10 mouse cellular contexts compared by ENCODE assay signal in genomic region chr1:187282804-187283203, GRCm38 (mm10).
DNase-seq lines count a peak whose midpoint lies in the region; ATAC-seq and TF ChIP-seq lines count a peak whose summit lies in the region.
"Had no signal": no experiment of that assay in that cellular context is flagged by ENCODE, and none has a peak within 500 bp of the region (broad histone marks: within the 10 kb centered on the region; RNA-seq: fewer than 3 reads in every experiment).

No protein-coding gene starts in this region.

- H3K36me3 ChIP-seq in hindbrain, embryonic 13.5 days, result no peaks in the 10 kb centered on the region
- H3K36me3 ChIP-seq in hindbrain, embryonic 11.5 days (ENCODE audit: control insufficient read depth, insufficient read depth, low read length), result no peaks in the 10 kb centered on the region
- no peaks in the 10 kb centered on the region for H3K36me3 ChIP-seq in hindbrain, postnatal 0 days (ENCODE audit: insufficient read depth, low read length)
- H3K36me3 ChIP-seq: lung, embryonic 15.5 days had no signal

- DNase-seq in hindbrain, embryonic 11.5 days (ENCODE audit: low spot score), result no peak
- peak; percentile 67 for DNase-seq in 416B (ENCODE audit: low read depth)
- peak; percentile 62 for DNase-seq in brain, embryonic 14.5 days (ENCODE audit: low read depth)
- peak; percentile 56 for DNase-seq in hindbrain, postnatal 0 days (ENCODE audit: low spot score)
- no peak for DNase-seq in thymus, postnatal 36 days
- DNase-seq: adrenal gland, postnatal 36 days; kidney, postnatal 10 days had no signal

- no peak overlapping the region for H3K9ac ChIP-seq in hindbrain, embryonic 13.5 days
- no peak overlapping the region for H3K9ac ChIP-seq in hindbrain, embryonic 11.5 days (ENCODE audit: low read depth, low read length)
- no peak overlapping the region for H3K9ac ChIP-seq in hindbrain, postnatal 0 days (replicated peaks; ENCODE audit: low read length)
- H3K9ac ChIP-seq: lung, embryonic 15.5 days had no signal

- no peak overlapping the region for H3K4me2 ChIP-seq in hindbrain, embryonic 13.5 days
- H3K4me2 ChIP-seq in hindbrain, embryonic 11.5 days (replicated peaks; ENCODE audit: low read depth, low read length), result no peak overlapping the region
- H3K4me2 ChIP-seq in hindbrain, postnatal 0 days (ENCODE audit: low read depth, low read length), result no peak overlapping the region
- H3K4me2 ChIP-seq: lung, embryonic 15.5 days had no signal

- no peak for TF ChIP-seq CTCF in brain, embryonic 14.5 days (IDR thresholded peaks at IDR 0.05; ENCODE audit: borderline replicate concordance, extremely low read depth, insufficient read depth, insufficient read length)
- no peak for TF ChIP-seq CTCF in hindbrain, postnatal 0 days (IDR thresholded peaks at IDR 0.05; ENCODE audit: low read depth)

- ATAC-seq in hindbrain, embryonic 13.5 days (ENCODE audit: low FRiP score), result peak; percentile 43; the same call in 1 of the 2 replicates
- ATAC-seq in hindbrain, embryonic 11.5 days (ENCODE audit: low FRiP score), result no peak
- peak; percentile 68 for ATAC-seq in hindbrain, postnatal 0 days
- no peak for ATAC-seq in megakaryocyte, adult 5-6 weeks (ENCODE audit: poor library complexity, severe bottlenecking)

- H3K4me3 ChIP-seq in hindbrain, embryonic 13.5 days, result no peak overlapping the region
- no peak overlapping the region for H3K4me3 ChIP-seq in hindbrain, embryonic 11.5 days (ENCODE audit: low read depth, low read length)
- no peak overlapping the region for H3K4me3 ChIP-seq in hindbrain, postnatal 0 days (ENCODE audit: low read length)
- H3K4me3 ChIP-seq: lung, embryonic 15.5 days had no signal

- H3K9me3 ChIP-seq in hindbrain, embryonic 13.5 days, result no peaks in the 10 kb centered on the region
- H3K9me3 ChIP-seq in hindbrain, embryonic 11.5 days (ENCODE audit: control insufficient read depth, low read length), result no peaks in the 10 kb centered on the region
- no peaks in the 10 kb centered on the region for H3K9me3 ChIP-seq in hindbrain, postnatal 0 days (ENCODE audit: low read length)
- H3K9me3 ChIP-seq: lung, embryonic 15.5 days had no signal

- 75% methylated on average over 6 of the region's 6 CpGs for WGBS in hindbrain, embryonic 13.5 days
- 79% methylated on average over 6 of the region's 6 CpGs for WGBS in hindbrain, embryonic 11.5 days
- WGBS in hindbrain, postnatal 0 days, result 48% methylated on average over 6 of the region's 6 CpGs

- peaks cover 27% of the 10 kb centered on the region for H3K4me1 ChIP-seq in hindbrain, embryonic 13.5 days (replicated peaks)
- H3K4me1 ChIP-seq in hindbrain, embryonic 11.5 days (replicated peaks; ENCODE audit: control insufficient read depth, insufficient read depth, low read length), result no peaks in the 10 kb centered on the region
- no peaks in the 10 kb centered on the region for H3K4me1 ChIP-seq in hindbrain, postnatal 0 days (ENCODE audit: insufficient read depth, low read length)
- H3K4me1 ChIP-seq: lung, embryonic 15.5 days had no signal

- H3K27ac ChIP-seq in hindbrain, embryonic 13.5 days, result peak overlapping the region; percentile 25
- H3K27ac ChIP-seq in hindbrain, embryonic 11.5 days (ENCODE audit: low read depth, low read length), result no peak overlapping the region
- no peak overlapping the region for H3K27ac ChIP-seq in hindbrain, postnatal 0 days
- H3K27ac ChIP-seq: lung, embryonic 15.5 days had no signal

- TF ChIP-seq POLR2A in brain, embryonic 14.5 days (IDR thresholded peaks at IDR 0.05; ENCODE audit: borderline replicate concordance, extremely low read depth, insufficient read depth, insufficient read length, poor library complexity, severe bottlenecking), result no peak

- H3K27me3 ChIP-seq in hindbrain, embryonic 13.5 days, result no peaks in the 10 kb centered on the region
- H3K27me3 ChIP-seq in hindbrain, embryonic 11.5 days (ENCODE audit: control insufficient read depth, insufficient read depth, low read length), result no peaks in the 10 kb centered on the region
- H3K27me3 ChIP-seq in hindbrain, postnatal 0 days (ENCODE audit: insufficient read depth, low read length), result no peaks in the 10 kb centered on the region
- H3K27me3 ChIP-seq: lung, embryonic 15.5 days had no signal

Comparison
In these comparisons a context has a peak if more than half of its experiments do, and no peak if none do; other contexts are left out.
1. ATAC-seq: peak in hindbrain, embryonic 13.5 days (single experiment) and hindbrain, postnatal 0 days (single experiment); none in hindbrain, embryonic 11.5 days (single experiment) and megakaryocyte, adult 5-6 weeks (single experiment).
2. DNase-seq: peak in 416B (single experiment), brain, embryonic 14.5 days (single experiment) and hindbrain, postnatal 0 days (single experiment); none in hindbrain, embryonic 11.5 days (single experiment) and thymus, postnatal 36 days (0 of 2).